ENCODE assay signal across 22 mouse cellular contexts in the genomic region with DNA sequence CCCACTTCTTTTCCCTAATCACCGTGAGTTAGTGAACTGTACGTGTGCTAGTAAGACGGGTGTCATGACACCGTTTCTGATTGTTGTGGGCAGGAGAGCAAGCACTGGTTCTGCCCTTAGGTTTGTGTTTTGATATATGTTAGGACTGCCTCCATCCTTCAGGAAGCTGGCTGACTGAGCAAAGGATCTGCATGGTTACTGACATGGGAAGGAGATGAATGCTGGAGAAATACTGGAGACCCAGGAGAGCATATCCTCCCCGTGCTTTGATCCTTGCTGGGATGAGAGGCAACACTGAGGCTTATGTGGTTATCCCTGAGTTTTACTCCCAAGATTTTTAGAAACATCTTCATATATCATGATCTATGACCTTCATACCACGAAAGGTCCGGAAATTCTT.
DNase-seq lines count a peak whose midpoint lies in the region; ATAC-seq and TF ChIP-seq lines count a peak whose summit lies in the region.
"Had no signal": no experiment of that assay in that cellular context is flagged by ENCODE, and none has a peak within 500 bp of the region (broad histone marks: within the 10 kb centered on the region; RNA-seq: fewer than 3 reads in every experiment).

No protein-coding gene starts in this region.

- no peaks in the 10 kb centered on the region for H3K4me1 ChIP-seq in kidney, embryonic 14.5 days (ENCODE audit: control insufficient read depth, insufficient read depth, low read length)
- H3K4me1 ChIP-seq in kidney, embryonic 15.5 days, result no peaks in the 10 kb centered on the region
- H3K4me1 ChIP-seq in kidney, embryonic 16.5 days (ENCODE audit: insufficient read depth, low read length), result no peaks in the 10 kb centered on the region
- no peaks in the 10 kb centered on the region for H3K4me1 ChIP-seq in kidney, postnatal 0 days (replicated peaks; ENCODE audit: insufficient read depth, low read length)

- H3K9me3 ChIP-seq in kidney, embryonic 14.5 days (ENCODE audit: control insufficient read depth, low read length), result no peaks in the 10 kb centered on the region
- no peaks in the 10 kb centered on the region for H3K9me3 ChIP-seq in kidney, embryonic 15.5 days (replicated peaks)
- no peaks in the 10 kb centered on the region for H3K9me3 ChIP-seq in kidney, embryonic 16.5 days (ENCODE audit: low read length)
- H3K9me3 ChIP-seq in kidney, postnatal 0 days (replicated peaks; ENCODE audit: low read length), result no peaks in the 10 kb centered on the region
- H3K9me3 ChIP-seq: G1E had no signal

- H3K36me3 ChIP-seq in kidney, embryonic 14.5 days (ENCODE audit: control insufficient read depth, insufficient read depth, low read length), result no peaks in the 10 kb centered on the region
- H3K36me3 ChIP-seq in kidney, embryonic 15.5 days, result no peaks in the 10 kb centered on the region
- no peaks in the 10 kb centered on the region for H3K36me3 ChIP-seq in kidney, embryonic 16.5 days (ENCODE audit: insufficient read depth, low read length)
- no peaks in the 10 kb centered on the region for H3K36me3 ChIP-seq in kidney, postnatal 0 days (ENCODE audit: insufficient read depth, low read length)
- H3K36me3 ChIP-seq: G1E had no signal

- H3K9ac ChIP-seq in kidney, embryonic 14.5 days (ENCODE audit: low read depth, low read length), result no peak overlapping the region
- H3K9ac ChIP-seq in kidney, embryonic 15.5 days, result no peak overlapping the region
- H3K9ac ChIP-seq in kidney, embryonic 16.5 days (replicated peaks; ENCODE audit: low read length), result no peak overlapping the region
- no peak overlapping the region for H3K9ac ChIP-seq in kidney, postnatal 0 days (ENCODE audit: low read depth, low read length)

- H3K27me3 ChIP-seq in kidney, embryonic 14.5 days (ENCODE audit: control insufficient read depth, insufficient read depth, low read length), result no peaks in the 10 kb centered on the region
- H3K27me3 ChIP-seq in kidney, embryonic 15.5 days, result no peaks in the 10 kb centered on the region
- H3K27me3 ChIP-seq in kidney, embryonic 16.5 days (ENCODE audit: insufficient read depth, low read length), result no peaks in the 10 kb centered on the region
- no peaks in the 10 kb centered on the region for H3K27me3 ChIP-seq in kidney, postnatal 0 days (ENCODE audit: insufficient read depth, low read length)
- H3K27me3 ChIP-seq: CH12.LX, Patski had no signal

- H3K4me2 ChIP-seq in kidney, embryonic 14.5 days (replicated peaks; ENCODE audit: low read depth, low read length), result no peak overlapping the region
- H3K4me2 ChIP-seq in kidney, embryonic 15.5 days, result no peak overlapping the region
- H3K4me2 ChIP-seq in kidney, embryonic 16.5 days (replicated peaks; ENCODE audit: low read depth, low read length), result no peak overlapping the region
- H3K4me2 ChIP-seq in kidney, postnatal 0 days (ENCODE audit: low read length), result no peak overlapping the region

- no peak for DNase-seq in kidney, adult 11 months
- no peak for DNase-seq in kidney, postnatal 25 days
- no peak for DNase-seq in kidney, postnatal 10 days
- peak; percentile 42 for DNase-seq in kidney, postnatal 0 days (ENCODE audit: low spot score)
- DNase-seq in kidney, adult 18-20 months, result no peak
- DNase-seq: adrenal gland, adult 2 months; adrenal gland, adult 8-10 months; adrenal gland, postnatal 10 days; adrenal gland, postnatal 14 days; adrenal gland, postnatal 25 days; adrenal gland, postnatal 36 days; B cell, adult 2 months; cerebellum, adult 11 months; cerebellum, adult 11-12 months had no signal

- no peak for TF ChIP-seq CTCF in kidney, postnatal 0 days (IDR thresholded peaks at IDR 0.05; ENCODE audit: low read depth)

- no peak overlapping the region for H3K27ac ChIP-seq in kidney, embryonic 14.5 days (ENCODE audit: low read depth, low read length)
- no peak overlapping the region for H3K27ac ChIP-seq in kidney, embryonic 15.5 days
- no peak overlapping the region for H3K27ac ChIP-seq in kidney, embryonic 16.5 days (ENCODE audit: low read length)
- H3K27ac ChIP-seq in kidney, postnatal 0 days, result no peak overlapping the region

- 69% methylated on average over 7 of the region's 7 CpGs for WGBS in kidney, embryonic 14.5 days
- 66% methylated on average over 7 of the region's 7 CpGs for WGBS in kidney, embryonic 15.5 days
- WGBS in kidney, embryonic 16.5 days, result 58% methylated on average over 7 of the region's 7 CpGs
- 54% methylated on average over 7 of the region's 7 CpGs for WGBS in kidney, postnatal 0 days

- no peak overlapping the region for H3K4me3 ChIP-seq in kidney, embryonic 14.5 days (ENCODE audit: low read length)
- H3K4me3 ChIP-seq in kidney, embryonic 15.5 days (replicated peaks), result no peak overlapping the region
- no peak overlapping the region for H3K4me3 ChIP-seq in kidney, embryonic 16.5 days (ENCODE audit: low read length)
- H3K4me3 ChIP-seq in kidney, postnatal 0 days (replicated peaks; ENCODE audit: low read depth, low read length), result no peak overlapping the region

- ATAC-seq in kidney, embryonic 14.5 days (ENCODE audit: low FRiP score, low TSS enrichment), result peak; percentile 49; the same call in 1 of the 2 replicates
- ATAC-seq in kidney, embryonic 15.5 days (replicated peaks; ENCODE audit: low FRiP score), result peak; percentile 71; the same call in 1 of the 2 replicates
- peak; percentile 63; the same call in 1 of the 2 replicates for ATAC-seq in kidney, embryonic 16.5 days (ENCODE audit: low FRiP score, low TSS enrichment)
- ATAC-seq in kidney, postnatal 0 days (replicated peaks; ENCODE audit: low FRiP score, low read depth), result peak; percentile 54; the same call in 1 of the 2 replicates
- ATAC-seq: activated CD4-positive, CD25-positive, alpha-beta regulatory T cell, adult 4 months; CD4-positive, CD25-positive, alpha-beta regulatory T cell, adult 4 months; Patski had no signal
